Mouse (Mus musculus) brain, embryonic 14.5 days (tissue): ENCODE measurements at regions not wholly inside any gene's neighbourhood (a gene's known extent, or its start where the extent isn't known, plus 50 kb on each side); places are given as distances from the start of the nearest gene placed in this dataset.

Source experiments
- CTCF ChIP-seq: fragments of 200-500 bp; IDR thresholded peaks from 2 replicates; pipeline ENCODE4 v1.5.1; 2012; ENCODE audit warnings: inconsistent platforms, mild to moderate bottlenecking, moderate library complexity, borderline replicate concordance; ENCODE audit not compliant: insufficient read depth, insufficient read length; ENCODE audit errors: extremely low read depth
- POLR2A ChIP-seq: fragments of 200-500 bp; IDR thresholded peaks from 2 replicates; pipeline ENCODE4 v1.6.1; 2012; ENCODE audit warnings: mild to moderate bottlenecking, inconsistent platforms, borderline replicate concordance; ENCODE audit not compliant: poor library complexity, insufficient read depth, insufficient read length, severe bottlenecking; ENCODE audit errors: extremely low read depth

DNA sequence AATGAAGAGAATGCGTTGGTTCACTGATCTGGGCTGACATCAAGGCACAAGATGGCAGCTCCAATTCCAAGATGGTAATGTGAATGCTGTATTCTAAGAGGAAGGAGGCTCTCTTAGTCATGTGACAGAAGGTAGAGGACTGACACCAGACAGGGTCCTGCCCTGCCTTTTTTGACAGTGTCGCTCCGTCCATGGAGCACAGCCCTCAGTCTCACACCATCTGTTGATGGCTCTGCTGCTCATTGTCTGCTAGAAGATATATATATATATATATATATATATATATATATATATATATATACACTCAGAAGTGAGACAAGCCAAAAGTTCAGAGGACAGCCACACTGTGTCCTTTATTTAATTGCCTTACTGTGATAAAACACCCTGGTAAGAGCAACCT is 90.7 kb downstream of the Emp1 start:
- no peak for TF ChIP-seq POLR2A
- TF ChIP-seq CTCF, result no peak
